Mouse (Mus musculus): ENCODE results near the gene Dapl1.

- TF ChIP-seq CTCF (IDR thresholded peaks at IDR 0.05; ENCODE audit: insufficient read depth, low read length) (no peak), POLR2A (IDR thresholded peaks at IDR 0.05; ENCODE audit: borderline replicate concordance, extremely low read depth, low read depth, low read length) (no peak)
Measured at GRCm38 (mm10) chr2:59526893-59527292, 42.4 kb downstream of the Dapl1 start.

Measured in lung, adult 2 months (tissue).